Mouse (Mus musculus) forebrain, embryonic 11.5 days (tissue): ENCODE measurements around the gene Itsn1. TPM values are rescaled to one million over a fixed set of nuclear protein-coding genes. Genes with fewer than 3 reads are reported as not detected.

Experiments
- microRNA-seq: library from miRNA; unstranded; fragments of <30 nt; microRNA quantifications from one replicate; pipeline ENCODE4, GENCODE M21; 2016; ENCODE audit not compliant: insufficient number of aligned reads
- polyA plus RNA-seq: library from polyadenylated mRNA; unstranded; fragments of >200 nt; fragmentation: Nextera tagmentation; extraction: Ambion mirVana; gene quantifications from 2 replicates; pipeline ENCODE4 v1.2.1, GENCODE M21; 2014

Itsn1 gene
- polyA plus RNA-seq, 1 experiment from 2014 or later = 55.2 TPM

Small RNA genes within 50 kb of the gene (microRNA-seq; reads per million reads assigned to microRNA genes)
- gene Gm27773 = not detected

Other genes starting within 250 kb of the Itsn1 start
- gene Ifnar1, start 244.0 kb upstream of the Itsn1 start, polyA plus RNA-seq = 51.4 and 53.1 TPM in 2 replicates
- 28.8 and 31.6 TPM in 2 replicates for gene Ifngr2, start 182.2 kb upstream of the Itsn1 start, polyA plus RNA-seq
- gene Tmem50b, start 131.5 kb upstream of the Itsn1 start, polyA plus RNA-seq = 36.4 and 42.4 TPM in 2 replicates
- 4.5 and 4.7 TPM in 2 replicates for gene Dnajc28, start 110.3 kb upstream of the Itsn1 start, polyA plus RNA-seq
- 145 and 150 TPM in 2 replicates for gene Gart, start 82.3 kb upstream of the Itsn1 start, polyA plus RNA-seq
- gene Son, start 81.8 kb upstream of the Itsn1 start, polyA plus RNA-seq = 140 and 150 TPM in 2 replicates
- 42.1 and 42.7 TPM in 2 replicates for gene Donson, start 40.5 kb upstream of the Itsn1 start, polyA plus RNA-seq
- 73.6 and 83.6 TPM in 2 replicates for gene Cryzl1, start 306 bp upstream of the Itsn1 start, polyA plus RNA-seq